Mouse (Mus musculus): Measurements from ENCODE around the gene Kansl3. TPM values are rescaled to one million over a fixed set of nuclear protein-coding genes. Genes with fewer than 3 reads are reported as not detected.
A peak's percentile ranks its signal among the peaks of the same experiment; 100 is the strongest.

Kansl3 gene
- total RNA-seq, 4 experiments from 2014 or later = 60.0 to 93.5 (median 78.2) TPM

GRCm38 (mm10) chr1:36321829-36322573 is 47.0 kb downstream of the Kansl3 start:
- DNase-seq (ENCODE audit: low spot score in 2 of 2) = no peak

DNA sequence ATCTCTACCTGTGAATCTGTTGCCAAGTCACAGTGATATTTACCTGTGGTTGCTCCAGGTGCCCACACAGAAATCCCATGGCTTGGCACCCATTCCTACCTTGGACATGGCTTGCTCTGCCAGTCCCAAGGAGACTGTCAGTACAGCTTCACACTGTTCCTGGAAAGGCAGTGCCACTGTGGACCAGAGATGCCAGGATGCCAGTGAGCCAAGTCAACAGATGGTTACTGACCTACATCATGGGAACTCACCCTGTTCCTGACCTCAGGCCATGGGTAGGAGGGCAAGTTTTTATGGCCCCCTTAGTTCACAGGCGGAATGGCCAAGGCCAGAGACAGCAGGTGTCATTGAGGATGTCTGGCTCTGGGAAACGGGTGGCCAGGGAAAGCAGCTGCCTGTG is 47.8 kb downstream of the Kansl3 start:
- no peak for DNase-seq (ENCODE audit: low spot score in 2 of 2)

DNA sequence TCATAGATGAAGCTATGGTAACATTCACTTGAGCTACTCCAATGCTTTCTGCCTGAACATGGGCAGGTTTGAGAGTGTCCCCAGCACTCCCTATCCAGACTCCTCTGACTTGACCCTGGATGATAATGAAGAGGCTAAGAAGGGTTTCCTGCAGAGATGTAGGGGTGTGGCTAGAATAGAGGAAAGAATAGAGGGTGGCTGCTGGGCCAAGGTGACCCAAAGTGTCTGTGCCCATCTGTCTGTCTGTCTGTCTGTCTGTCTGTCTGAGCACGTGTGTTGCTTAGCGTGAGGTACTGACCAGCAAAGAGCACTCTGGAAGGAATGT is 53.2 kb downstream of the Kansl3 start:
- DNase-seq (ENCODE audit: low spot score in 2 of 2) = no peak

- no peak for DNase-seq (ENCODE audit: low spot score in 2 of 2)
Observed at GRCm38 (mm10) chr1:36314959-36315775, 53.8 kb downstream of the Kansl3 start.

DNA sequence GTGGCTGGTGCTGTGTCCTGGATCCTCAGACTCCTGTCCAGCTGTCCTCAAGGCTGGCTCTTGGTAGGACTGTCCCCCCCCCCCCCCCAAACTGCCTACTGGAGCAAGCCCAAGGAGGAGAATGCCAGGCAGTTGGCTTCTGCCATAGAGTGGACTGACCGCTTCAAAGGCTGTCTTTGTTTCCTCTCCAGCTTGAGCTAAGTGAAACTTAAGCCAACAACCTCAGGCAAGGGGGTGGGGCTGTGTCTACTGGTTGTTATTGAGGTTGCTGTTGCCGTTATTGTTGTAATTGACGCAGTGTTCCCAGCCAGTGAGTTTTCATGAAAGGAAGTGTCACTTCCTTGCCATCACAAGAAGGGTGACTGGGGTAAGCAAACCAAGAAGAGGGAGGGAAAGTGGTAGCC is 59.5 kb downstream of the Kansl3 start:
- DNase-seq (ENCODE audit: low spot score in 2 of 2) = peak; percentile 65 to 79

DNA sequence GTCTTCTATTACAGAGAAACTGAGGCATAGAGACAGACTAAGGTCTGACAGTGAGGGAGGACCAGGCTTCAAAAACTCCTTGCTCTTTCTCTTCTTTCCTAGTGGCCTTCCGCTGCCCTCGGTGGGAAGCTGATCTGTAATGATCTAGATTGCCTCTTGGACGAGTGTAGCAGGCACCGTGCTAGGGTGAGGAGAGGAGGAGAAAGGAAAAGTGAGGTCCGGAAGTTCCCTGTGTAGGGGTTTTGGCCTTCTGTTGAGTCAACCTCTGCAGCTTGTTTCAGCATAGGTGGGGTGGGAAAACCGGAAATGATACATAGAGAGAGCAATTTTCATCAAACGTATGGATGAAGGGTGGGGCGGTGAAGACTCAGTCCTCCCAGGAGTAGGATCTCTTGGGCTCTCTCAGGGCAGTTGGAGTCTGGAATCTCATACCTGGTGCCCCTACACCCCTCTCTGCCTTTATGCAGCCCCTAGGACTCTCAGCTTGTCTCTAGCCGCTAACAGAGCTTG is 60.0 kb downstream of the Kansl3 start:
- no peak for DNase-seq (ENCODE audit: low spot score in 2 of 2)

DNA sequence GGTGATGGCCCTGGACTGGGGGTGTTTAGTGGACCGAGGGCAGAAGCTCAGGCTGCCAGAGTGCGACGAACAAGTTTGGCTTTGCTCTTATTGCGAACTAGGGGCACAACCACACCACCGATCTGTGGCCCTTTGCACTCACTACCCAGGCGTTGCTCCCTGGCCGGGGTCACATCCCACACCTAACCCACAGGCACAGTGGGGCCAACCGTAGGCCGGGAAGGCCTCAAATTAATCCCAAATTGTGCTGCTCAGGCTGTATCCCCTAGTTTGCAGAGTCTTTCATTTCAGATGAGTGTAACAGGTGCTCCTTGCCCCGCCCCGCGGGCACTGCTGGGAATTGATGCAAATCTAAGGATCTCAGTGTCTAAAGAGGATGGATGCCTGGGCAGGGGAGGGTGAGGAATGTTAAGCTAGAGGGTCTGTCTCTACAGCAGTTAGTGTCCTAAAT is 60.5 kb downstream of the Kansl3 start:
- DNase-seq (ENCODE audit: low spot score in 2 of 2) = no peak

GRCm38 (mm10) chr1:36307495-36308280 is 61.3 kb downstream of the Kansl3 start, which contains the start of gene Arid5a:
Gene Arid5a (plus strand): TSS chr1:36307733.
- peak; percentile 82 to 83 for DNase-seq (ENCODE audit: low spot score in 2 of 2)

GRCm38 (mm10) chr1:36307121-36307494 is 61.9 kb downstream of the Kansl3 start:
- DNase-seq (ENCODE audit: low spot score in 2 of 2) = no peak

GRCm38 (mm10) chr1:36306120-36306519 is 62.9 kb downstream of the Kansl3 start:
- DNase-seq (ENCODE audit: low spot score in 2 of 2) = no peak

DNA sequence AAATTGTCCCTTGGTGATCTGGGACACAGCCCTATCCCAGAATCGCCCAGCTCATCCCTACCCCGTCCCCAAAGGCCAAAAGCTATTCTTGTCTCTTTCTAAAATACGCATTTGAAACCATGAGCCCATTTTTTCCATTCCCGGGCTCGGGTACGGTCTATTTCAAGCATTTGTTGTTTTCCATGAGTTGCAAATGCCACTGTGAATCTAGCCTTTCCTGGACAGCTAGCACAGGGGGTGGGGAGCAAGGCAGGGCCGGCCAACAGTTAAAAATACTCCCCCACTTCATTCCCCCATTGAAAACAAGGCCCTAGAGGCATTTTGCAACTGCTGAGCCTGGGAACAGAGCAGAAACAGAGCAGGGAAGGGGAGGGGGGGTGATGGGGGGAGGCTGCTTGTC is 64.2 kb downstream of the Kansl3 start:
- DNase-seq (ENCODE audit: low spot score in 2 of 2) = no peak

GRCm38 (mm10) chr1:36303381-36304320 is 65.3 kb downstream of the Kansl3 start:
- peak; percentile 82 to 86 for DNase-seq (ENCODE audit: low spot score in 2 of 2)

DNA sequence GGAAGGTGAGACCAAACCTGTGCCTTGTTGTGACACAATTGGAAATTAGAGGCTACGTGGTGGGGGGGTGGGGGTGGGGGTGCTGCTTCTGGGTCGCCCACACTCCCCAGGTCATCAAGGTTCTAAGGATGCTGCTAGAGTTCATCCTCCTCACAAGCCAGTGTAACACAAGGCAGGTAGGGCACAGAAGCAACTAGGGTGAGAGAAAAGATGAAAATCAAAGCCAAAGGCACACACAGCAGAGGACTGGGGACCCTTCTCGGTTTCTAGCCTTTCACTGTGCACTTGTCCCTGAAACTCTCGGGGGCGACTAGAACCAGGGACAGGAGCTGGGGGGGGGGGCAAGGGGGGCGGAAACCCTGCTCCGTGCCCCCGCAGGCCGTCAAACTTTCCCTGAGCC is 66.0 kb downstream of the Kansl3 start:
- DNase-seq (ENCODE audit: low spot score in 2 of 2) = no peak

DNA sequence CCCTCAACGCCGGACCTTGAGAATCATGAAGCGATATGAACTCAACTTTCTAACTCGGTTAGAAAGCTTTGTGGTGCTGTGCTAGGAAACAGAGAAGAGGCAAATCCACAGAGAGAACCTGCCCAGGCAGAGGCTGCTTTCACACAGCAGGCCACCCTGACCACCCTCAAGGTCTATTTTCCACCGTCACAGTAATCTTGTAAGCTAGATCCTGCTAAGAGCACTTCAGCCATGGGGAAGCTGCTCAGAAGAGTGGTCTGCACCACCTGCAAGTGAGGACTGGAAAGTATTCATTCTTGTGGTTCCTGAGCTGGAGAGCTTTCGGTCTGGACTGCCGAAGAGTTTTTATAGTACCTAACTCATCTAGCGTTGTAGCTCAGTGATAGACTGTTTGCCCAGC is 66.7 kb downstream of the Kansl3 start:
- DNase-seq (ENCODE audit: low spot score in 2 of 2) = no peak

DNA sequence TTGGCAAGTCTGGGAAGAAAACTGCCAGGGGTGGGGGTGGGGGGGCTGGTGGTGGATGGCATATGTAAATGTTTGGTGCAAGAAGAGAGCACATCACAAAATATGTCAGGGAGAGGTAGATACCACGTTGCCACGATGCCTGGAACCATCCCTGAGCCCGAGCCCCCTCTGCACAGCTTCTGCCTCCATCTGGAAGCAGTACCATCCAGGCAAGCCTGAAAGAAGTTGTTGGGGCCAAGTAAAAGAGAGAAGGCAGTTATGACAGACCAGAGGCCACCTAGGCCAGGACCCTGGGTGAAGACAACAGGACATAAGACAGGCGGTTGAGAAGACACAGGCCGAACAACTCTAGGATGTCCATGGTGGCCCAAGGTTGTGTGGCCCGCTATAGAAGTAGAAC is 68.5 kb downstream of the Kansl3 start:
- no peak for DNase-seq (ENCODE audit: low spot score in 2 of 2)

DNA sequence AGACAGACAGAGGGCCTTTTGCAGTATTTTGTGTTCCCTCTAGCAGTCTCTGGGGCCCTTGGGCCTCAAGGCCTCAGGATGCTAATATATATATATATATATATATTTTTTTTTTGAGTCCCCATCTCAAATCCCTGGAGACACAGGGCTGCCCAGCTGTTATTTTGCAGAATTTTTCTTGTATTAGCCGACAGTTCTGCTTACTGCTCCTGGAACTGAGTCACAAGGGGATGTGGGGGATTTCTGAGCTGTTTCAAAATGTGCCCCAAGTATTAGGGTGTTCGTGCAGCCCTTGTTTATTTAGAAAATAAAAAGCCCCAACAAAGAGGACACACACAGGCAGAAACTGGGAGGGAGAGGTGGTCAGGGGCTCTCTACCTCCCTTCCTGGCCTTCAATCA is 69.3 kb downstream of the Kansl3 start:
- no peak for DNase-seq (ENCODE audit: low spot score in 2 of 2)

- no peak for DNase-seq (ENCODE audit: low spot score in 2 of 2)
Observed at GRCm38 (mm10) chr1:36299126-36299525, 69.9 kb downstream of the Kansl3 start.

DNA sequence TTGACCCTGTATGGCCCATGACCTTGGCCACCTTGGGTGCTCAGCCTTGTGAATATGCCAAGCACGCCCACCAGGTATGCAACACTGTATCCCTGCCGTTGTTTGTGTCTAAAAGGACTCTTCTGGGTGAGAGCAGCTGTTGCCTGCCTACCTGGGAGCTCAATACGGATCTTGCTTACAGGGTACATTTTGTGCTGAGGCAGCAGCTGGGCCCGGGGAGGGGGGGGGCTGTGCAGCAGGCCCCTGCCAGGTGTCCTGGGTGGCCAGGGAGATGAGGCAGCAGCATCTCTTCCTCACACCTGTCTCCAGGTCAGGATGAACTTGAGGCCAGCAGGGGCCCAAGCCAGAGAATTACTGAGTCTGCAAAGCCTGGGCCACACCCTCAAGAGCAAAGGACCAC is 70.9 kb downstream of the Kansl3 start:
- no peak for DNase-seq (ENCODE audit: low spot score in 2 of 2)

- no peak for DNase-seq (ENCODE audit: low spot score in 2 of 2)
Observed at GRCm38 (mm10) chr1:36296466-36297149, 72.4 kb downstream of the Kansl3 start.

DNA sequence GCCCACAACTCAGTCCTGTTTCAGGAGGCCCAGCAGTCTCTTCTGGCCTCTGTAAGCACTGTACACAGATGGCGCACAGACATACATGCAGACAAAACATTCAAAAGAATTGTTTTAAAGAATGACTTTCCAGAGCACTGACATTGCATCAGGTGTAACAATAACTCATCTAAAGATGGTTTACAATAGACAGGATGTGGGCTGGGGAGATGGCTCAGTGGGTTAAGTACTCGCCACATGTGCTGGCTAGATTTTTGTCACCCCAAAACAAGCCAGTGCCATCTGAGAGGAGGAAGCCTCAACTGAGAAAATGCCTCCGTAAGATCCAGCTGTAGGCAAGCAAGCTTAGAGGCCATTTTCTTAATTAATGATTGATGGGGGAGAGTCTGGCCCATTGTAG is 74.6 kb downstream of the Kansl3 start:
- no peak for DNase-seq (ENCODE audit: low spot score in 2 of 2)
